In the genomic region with DNA sequence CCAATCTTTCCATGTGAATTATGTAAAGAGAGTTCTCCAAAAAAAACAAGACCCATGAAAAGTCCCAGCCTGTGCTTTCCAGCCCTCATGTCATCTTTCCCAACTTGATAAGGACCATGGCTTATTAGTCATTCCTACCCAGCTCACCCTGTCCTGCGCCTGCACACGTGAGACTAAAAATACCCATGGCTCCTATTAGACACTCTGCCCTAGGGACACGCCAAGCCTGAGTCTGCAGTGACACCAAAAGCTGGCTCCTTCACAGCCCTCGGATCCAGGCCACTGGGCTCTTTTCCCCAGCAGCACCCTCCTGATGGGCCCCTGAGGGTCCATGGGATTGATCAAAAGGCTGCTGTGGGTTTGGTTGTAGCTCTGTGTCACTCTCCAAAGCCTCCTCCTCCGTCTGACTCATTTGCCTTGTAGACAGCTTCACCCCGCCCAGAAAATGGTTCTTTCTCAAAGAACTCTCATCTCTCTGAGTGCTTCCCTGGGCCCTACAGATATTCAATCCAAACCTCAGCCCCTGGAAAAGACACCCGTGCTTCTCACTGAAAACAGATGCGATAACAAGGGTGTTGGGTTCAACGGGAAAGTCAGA, we compare ENCODE assay signal across 13 mouse cellular contexts. TPM values are rescaled to one million over a fixed set of nuclear protein-coding genes. Genes with fewer than 3 reads are reported as not detected.
A peak's percentile ranks its signal among the peaks of the same experiment; 100 is the strongest.
DNase-seq lines count a peak whose midpoint lies in the region.
"Had no signal": no experiment of that assay in that cellular context is flagged by ENCODE, and none has a peak within 500 bp of the region (broad histone marks: within the 10 kb centered on the region; RNA-seq: fewer than 3 reads in every experiment).

No protein-coding gene starts in this region.

- peak; percentile 86 for DNase-seq in adrenal gland, adult 2 months
- DNase-seq in adrenal gland, postnatal 14 days, result peak; percentile 65
- DNase-seq in heart, adult 8-10 months (ENCODE audit: low spot score), result peak; percentile 85
- DNase-seq in heart, postnatal 25 days (ENCODE audit: low spot score), result peak; percentile 74
- DNase-seq in left cerebral cortex, postnatal 14 days (ENCODE audit: low spot score in 2 of 2), result no peak
- DNase-seq in cerebellum, adult 8-10 months, result no peak
- no peak for DNase-seq in thymus, postnatal 0 days (ENCODE audit: low spot score)
- DNase-seq: kidney, adult 9 months; right cerebral cortex, postnatal 14 days; thymus, adult 18-20 months had no signal

- intact Hi-C loops in heart, postnatal 25 days (cut with DNase I), result no loop called here
- intact Hi-C loops in left cerebral cortex, postnatal 14 days (cut with DNase I), result no loop called here

RNA-seq across cellular contexts. Expression of a gene that starts 7.6 kb away (rescaled TPM):
- 1 to 10 TPM in 1 of 2 experiments, under 1 TPM in 1; 0.26 to 1.1 TPM for total RNA-seq in adrenal gland, adult 2 months (2021)
- 0.40 and 0.63 TPM in 2 replicates for polyA plus RNA-seq in adrenal gland, adult 2 months (2012; rRNA removed)
- 0.44 and 0.71 TPM in 2 replicates for total RNA-seq in adrenal gland, postnatal 14 days (2021)
- total RNA-seq in heart, adult 8-10 months (2022), result 10 to 100 TPM; 12.0 to 21.0 (median 17.8) TPM
- 10 to 100 TPM; 13.2 to 26.4 TPM for total RNA-seq in heart, postnatal 25 days (2021)
- 1 to 10 TPM; 3.1 to 3.9 TPM for total RNA-seq in left cerebral cortex, postnatal 14 days (2021)
- polyA plus RNA-seq in thymus, postnatal 0 days (2015; fragmentation: Nextera tagmentation; extraction: Ambion mirVana), result 0.10 and 0.12 TPM in 2 replicates
- total RNA-seq: CH12.LX had no signal
- polyA plus RNA-seq: liver, embryonic 11.5 days; Patski had no signal

Comparison
In these comparisons a context has a peak if more than half of its experiments do, and no peak if none do; other contexts are left out.
1. DNase-seq: peak in adrenal gland, adult 2 months (single experiment), adrenal gland, postnatal 14 days (single experiment), heart, adult 8-10 months (single experiment) and heart, postnatal 25 days (single experiment); none in left cerebral cortex, postnatal 14 days (0 of 2), cerebellum, adult 8-10 months (single experiment) and thymus, postnatal 0 days (single experiment).